16 mouse cellular contexts compared by ENCODE assay signal in the genomic region with DNA sequence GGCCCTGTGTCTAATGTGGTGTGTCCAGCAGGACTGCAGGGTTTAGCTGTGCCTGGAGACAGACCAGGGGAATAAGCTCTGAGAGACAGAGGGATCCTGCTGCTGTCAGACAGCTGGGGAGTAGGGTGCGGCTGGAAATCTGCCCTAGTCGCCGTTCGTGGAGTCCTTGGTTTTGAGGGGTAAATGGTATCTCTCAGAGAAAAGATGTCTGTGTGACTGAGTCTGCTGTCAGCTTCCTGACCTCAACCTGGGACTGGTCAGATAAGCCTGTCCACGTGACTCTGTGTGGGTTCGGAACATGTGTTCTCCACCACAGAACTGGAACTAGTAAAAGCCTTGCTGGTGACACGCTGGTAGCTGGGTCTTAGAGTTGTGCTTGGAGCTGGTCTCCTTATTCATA.
DNase-seq lines count a peak whose midpoint lies in the region; ATAC-seq and TF ChIP-seq lines count a peak whose summit lies in the region.
"Had no signal": no experiment of that assay in that cellular context is flagged by ENCODE, and none has a peak within 500 bp of the region (broad histone marks: within the 10 kb centered on the region; RNA-seq: fewer than 3 reads in every experiment).

No protein-coding gene starts in this region.

- H3K4me3 ChIP-seq in kidney, adult 2 months (ENCODE audit: insufficient read depth, low read depth, low read length) = peak overlapping the region; percentile 1; the same call in 1 of the 2 replicates
- no peak overlapping the region for H3K4me3 ChIP-seq in midbrain, postnatal 0 days (ENCODE audit: low read depth, low read length)
- no peak overlapping the region for H3K4me3 ChIP-seq in midbrain, embryonic 11.5 days (ENCODE audit: low read depth, low read length)
- no peak overlapping the region for H3K4me3 ChIP-seq in limb, embryonic 13.5 days
- peak overlapping the region; percentile 72 for H3K4me3 ChIP-seq in olfactory bulb, adult 2 months (ENCODE audit: insufficient read depth, low read depth, low read length)
- H3K4me3 ChIP-seq: heart, embryonic 12.5 days; lung, embryonic 15.5 days had no signal

- TF ChIP-seq CTCF in kidney, adult 2 months (conservative IDR thresholded peaks at IDR 0.05; ENCODE audit: insufficient read depth, insufficient read length, low read depth, low read length) = no peak
- no peak for TF ChIP-seq CTCF in midbrain, postnatal 0 days (IDR thresholded peaks at IDR 0.05)
- TF ChIP-seq CTCF in olfactory bulb, adult 2 months (IDR thresholded peaks at IDR 0.05; ENCODE audit: insufficient read depth, low read depth, low read length) = no peak

- no peaks in the 10 kb centered on the region for H3K27me3 ChIP-seq in kidney, adult 2 months (replicated peaks; ENCODE audit: control insufficient read depth, insufficient read depth, low read length)
- H3K27me3 ChIP-seq in midbrain, postnatal 0 days (ENCODE audit: insufficient read depth, low read length) = no peaks in the 10 kb centered on the region
- peaks cover 4% of the 10 kb centered on the region; the same call in 1 of the 2 replicates for H3K27me3 ChIP-seq in midbrain, embryonic 11.5 days (ENCODE audit: control insufficient read depth, insufficient read depth, low read length)
- no peaks in the 10 kb centered on the region for H3K27me3 ChIP-seq in limb, embryonic 13.5 days

- DNase-seq in kidney, adult 2 months = no peak
- no peak for DNase-seq in kidney, adult 9 months
- DNase-seq in midbrain, postnatal 0 days (ENCODE audit: low spot score) = no peak
- DNase-seq in midbrain, embryonic 11.5 days (ENCODE audit: low spot score, missing footprints) = no peak
- DNase-seq in gastrocnemius, postnatal 14 days = no peak
- DNase-seq: adrenal gland, adult 8-10 months; gastrocnemius, postnatal 25 days; heart, postnatal 36 days; kidney, postnatal 4 days; liver; right cerebral cortex, postnatal 14 days had no signal

- 0 out of 2 replicates have a peak overlapping the region, but pooled peaks have one; percentile 5 for H3K9ac ChIP-seq in midbrain, postnatal 0 days (replicated peaks; ENCODE audit: low read length, poor library complexity, severe bottlenecking)
- H3K9ac ChIP-seq in midbrain, embryonic 11.5 days (ENCODE audit: low read length) = no peak overlapping the region
- peak overlapping the region; percentile 82 for H3K9ac ChIP-seq in limb, embryonic 13.5 days
- H3K9ac ChIP-seq: heart, embryonic 12.5 days; lung, embryonic 15.5 days had no signal

- H3K36me3 ChIP-seq in kidney, adult 2 months (ENCODE audit: control insufficient read depth, insufficient read depth, low read length) = no peaks in the 10 kb centered on the region
- peaks cover 4% of the 10 kb centered on the region; the same call in 1 of the 2 replicates for H3K36me3 ChIP-seq in midbrain, postnatal 0 days (ENCODE audit: insufficient read depth, low read length)
- H3K36me3 ChIP-seq in midbrain, embryonic 11.5 days (ENCODE audit: control insufficient read depth, insufficient read depth, low read length) = no peaks in the 10 kb centered on the region
- H3K36me3 ChIP-seq in limb, embryonic 13.5 days = peaks cover 4% of the 10 kb centered on the region
- H3K36me3 ChIP-seq: heart, embryonic 12.5 days; lung, embryonic 15.5 days had no signal

- H3K9me3 ChIP-seq in midbrain, postnatal 0 days (ENCODE audit: low read length) = no peaks in the 10 kb centered on the region
- no peaks in the 10 kb centered on the region for H3K9me3 ChIP-seq in midbrain, embryonic 11.5 days (ENCODE audit: control insufficient read depth, low read length)
- no peaks in the 10 kb centered on the region for H3K9me3 ChIP-seq in limb, embryonic 13.5 days
- H3K9me3 ChIP-seq: heart, embryonic 12.5 days; lung, embryonic 15.5 days had no signal

- no peak overlapping the region for H3K27ac ChIP-seq in kidney, adult 2 months (ENCODE audit: insufficient read depth, low read depth, low read length)
- no peak overlapping the region for H3K27ac ChIP-seq in midbrain, postnatal 0 days (ENCODE audit: low read depth, low read length)
- H3K27ac ChIP-seq in midbrain, embryonic 11.5 days (ENCODE audit: low read depth, low read length) = no peak overlapping the region
- no peak overlapping the region for H3K27ac ChIP-seq in limb, embryonic 13.5 days
- peak overlapping the region; percentile 73 for H3K27ac ChIP-seq in olfactory bulb, adult 2 months (ENCODE audit: insufficient read depth, low read depth, low read length)
- H3K27ac ChIP-seq: lung, embryonic 15.5 days had no signal

- no peak overlapping the region for H3K4me2 ChIP-seq in midbrain, postnatal 0 days (ENCODE audit: low read depth, low read length, poor library complexity, severe bottlenecking)
- no peak overlapping the region for H3K4me2 ChIP-seq in midbrain, embryonic 11.5 days
- H3K4me2 ChIP-seq in limb, embryonic 13.5 days (replicated peaks) = peak overlapping the region; percentile 94
- H3K4me2 ChIP-seq: heart, embryonic 12.5 days; lung, embryonic 15.5 days had no signal

- H3K4me1 ChIP-seq in kidney, adult 2 months (ENCODE audit: control insufficient read depth, insufficient read depth, low read length) = peaks cover 19% of the 10 kb centered on the region; the same call in 1 of the 2 replicates
- H3K4me1 ChIP-seq in midbrain, postnatal 0 days (ENCODE audit: insufficient read depth, low read length) = peaks cover 3% of the 10 kb centered on the region; the same call in 1 of the 2 replicates
- H3K4me1 ChIP-seq in midbrain, embryonic 11.5 days (ENCODE audit: control insufficient read depth, insufficient read depth, low read length) = peaks cover 28% of the 10 kb centered on the region
- peaks cover 51% of the 10 kb centered on the region for H3K4me1 ChIP-seq in limb, embryonic 13.5 days
- peaks cover 51% of the 10 kb centered on the region for H3K4me1 ChIP-seq in olfactory bulb, adult 2 months (ENCODE audit: control insufficient read depth, insufficient read depth, low read length)

- no peak for ATAC-seq in midbrain, postnatal 0 days (ENCODE audit: low FRiP score)
- no peak for ATAC-seq in midbrain, embryonic 11.5 days (ENCODE audit: low FRiP score)
- ATAC-seq in limb, embryonic 13.5 days (ENCODE audit: low FRiP score, low read depth) = no peak
- ATAC-seq in inflammation-experienced regulatory T-cells, adult 6 months = no peak

- intact Hi-C loops in gastrocnemius, postnatal 14 days (cut with DNase I; ENCODE audit: low total_unique reads) = no loop called here

- TF ChIP-seq POLR2A in kidney, adult 2 months (IDR thresholded peaks at IDR 0.05; ENCODE audit: low read depth, low read length) = no peak
- no peak for TF ChIP-seq POLR2A in olfactory bulb, adult 2 months (IDR thresholded peaks at IDR 0.05; ENCODE audit: insufficient read depth, low read depth, low read length)

- 63% methylated on average over 7 of the region's 7 CpGs for whole genome bisulfite sequencing in kidney, adult 2 months
- 86% methylated on average over 7 of the region's 7 CpGs for WGBS in midbrain, postnatal 0 days
- 87% methylated on average over 7 of the region's 7 CpGs for WGBS in midbrain, embryonic 11.5 days
- WGBS in limb, embryonic 13.5 days = 82% methylated on average over 7 of the region's 7 CpGs
- WGBS in olfactory bulb, adult 2 months = 42% methylated on average over 7 of the region's 7 CpGs

Comparison
In these comparisons a context has a peak if more than half of its experiments do, and no peak if none do; other contexts are left out.
1. H3K4me3 ChIP-seq: peak in kidney, adult 2 months (single experiment) and olfactory bulb, adult 2 months (single experiment); none in midbrain, postnatal 0 days (single experiment), midbrain, embryonic 11.5 days (single experiment) and limb, embryonic 13.5 days (single experiment).